Mouse (Mus musculus): Measurements from ENCODE around the gene Cluap1. TPM values are rescaled to one million over a fixed set of nuclear protein-coding genes. Genes with fewer than 3 reads are reported as not detected.
A peak's percentile ranks its signal among the peaks of the same experiment; 100 is the strongest.

Gene Cluap1
- polyA plus RNA-seq, 1 experiment from 2014 or later, result 13.8 TPM

GRCm38 (mm10) chr16:3884201-3885064, 24.2 kb upstream of the Cluap1 start, which contains the start of the genes Zfp597 and Gm20695:
Gene Zfp597 (minus strand): TSS chr16:3884561.
Gene Gm20695 (plus strand): TSS chr16:3884648.
- Histone ChIP-seq H3K9ac (ENCODE audit: low read length) (peak within 1 kb of the TSS; percentile 94), H3K27ac (replicated peaks) (peak within 1 kb of the TSS; percentile 94), H3K4me1 (replicated peaks; ENCODE audit: control insufficient read depth, insufficient read depth) (no peaks in the 10 kb centered on the region), H3K4me2 (replicated peaks; ENCODE audit: low read depth) (peak within 1 kb of the TSS; percentile 85), H3K4me3 (ENCODE audit: low read depth, low read length) (peak within 1 kb of the TSS; percentile 98), H3K36me3 (ENCODE audit: control insufficient read depth, insufficient read depth, low read length) (no peaks in the 10 kb centered on the region), H3K9me3 (ENCODE audit: control insufficient read depth, low read length) (no peaks in the 10 kb centered on the region), H3K27me3 (ENCODE audit: control insufficient read depth, insufficient read depth, low read length) (no peaks in the 10 kb centered on the region)
- WGBS, result under 1% methylated on average over 86 of the region's 88 CpGs
- TF ChIP-seq EP300 (optimal IDR thresholded peaks at IDR 0.05) (peak; percentile 81), CTCF (IDR thresholded peaks at IDR 0.05; ENCODE audit: low read depth) (peak; percentile 61)
- peak; percentile 96 for DNase-seq (ENCODE audit: low spot score)
- peak; percentile 99 for ATAC-seq (ENCODE audit: low FRiP score, low TSS enrichment)

- peak overlapping the region; percentile 98 for H3K4me3 ChIP-seq (ENCODE audit: low read depth, low read length)
- H3K9ac ChIP-seq (ENCODE audit: low read length), result peak overlapping the region; percentile 94
- H3K4me1 ChIP-seq (replicated peaks; ENCODE audit: control insufficient read depth, insufficient read depth), result no peaks in the 10 kb centered on the region
- no peaks in the 10 kb centered on the region for H3K36me3 ChIP-seq (ENCODE audit: control insufficient read depth, insufficient read depth, low read length)
- H3K4me2 ChIP-seq (replicated peaks; ENCODE audit: low read depth), result peak overlapping the region; percentile 85
- no peaks in the 10 kb centered on the region for H3K27me3 ChIP-seq (ENCODE audit: control insufficient read depth, insufficient read depth, low read length)
- peak overlapping the region; percentile 94 for H3K27ac ChIP-seq (replicated peaks)
- TF ChIP-seq CTCF (IDR thresholded peaks at IDR 0.05; ENCODE audit: low read depth) (no peak), EP300 (optimal IDR thresholded peaks at IDR 0.05) (no peak)
- H3K9me3 ChIP-seq (ENCODE audit: control insufficient read depth, low read length), result no peaks in the 10 kb centered on the region
- under 1% methylated on average over 10 of the region's 10 CpGs for WGBS
- ATAC-seq (ENCODE audit: low FRiP score, low TSS enrichment) (no peak), DNase-seq (ENCODE audit: low spot score) (no peak)
These were observed 23.4 kb upstream of the Cluap1 start for GRCm38 (mm10) chr16:3885065-3885670.

- Histone ChIP-seq H3K4me2 (replicated peaks; ENCODE audit: low read depth) (no peak overlapping the region), H3K27me3 (ENCODE audit: control insufficient read depth, insufficient read depth, low read length) (no peaks in the 10 kb centered on the region), H3K36me3 (ENCODE audit: control insufficient read depth, insufficient read depth, low read length) (no peaks in the 10 kb centered on the region; the same call in 1 of the 2 replicates), H3K9me3 (ENCODE audit: control insufficient read depth, low read length) (no peaks in the 10 kb centered on the region), H3K4me1 (replicated peaks; ENCODE audit: control insufficient read depth, insufficient read depth) (no peaks in the 10 kb centered on the region), H3K4me3 (ENCODE audit: low read depth, low read length) (no peak overlapping the region), H3K9ac (ENCODE audit: low read length) (no peak overlapping the region), H3K27ac (replicated peaks) (no peak overlapping the region)
- TF ChIP-seq EP300 (optimal IDR thresholded peaks at IDR 0.05), result no peak
- no peak for TF ChIP-seq CTCF (IDR thresholded peaks at IDR 0.05; ENCODE audit: low read depth)
- 93% methylated on average over 14 of the region's 14 CpGs for WGBS
- DNase-seq (ENCODE audit: low spot score) (no peak), ATAC-seq (ENCODE audit: low FRiP score, low TSS enrichment) (no peak)
These were observed 16.8 kb upstream of the Cluap1 start for GRCm38 (mm10) chr16:3891621-3892295.

- 0 out of 2 replicates have a peak overlapping the region, but pooled peaks have one; percentile 24 for H3K27ac ChIP-seq (replicated peaks)
- no peak overlapping the region for H3K4me2 ChIP-seq (replicated peaks; ENCODE audit: low read depth)
- H3K9me3 ChIP-seq (ENCODE audit: control insufficient read depth, low read length), result no peaks in the 10 kb centered on the region
- no peak for ATAC-seq (ENCODE audit: low FRiP score, low TSS enrichment)
- no peaks in the 10 kb centered on the region for H3K27me3 ChIP-seq (ENCODE audit: control insufficient read depth, insufficient read depth, low read length)
- H3K9ac ChIP-seq (ENCODE audit: low read length), result no peak overlapping the region
- WGBS, result 52% methylated on average over 3 of the region's 3 CpGs
- TF ChIP-seq CTCF (IDR thresholded peaks at IDR 0.05; ENCODE audit: low read depth) (no peak), EP300 (optimal IDR thresholded peaks at IDR 0.05) (no peak)
- peaks cover 4% of the 10 kb centered on the region for H3K36me3 ChIP-seq (ENCODE audit: control insufficient read depth, insufficient read depth, low read length)
- no peak for DNase-seq (ENCODE audit: low spot score)
- H3K4me3 ChIP-seq (ENCODE audit: low read depth, low read length), result no peak overlapping the region
- H3K4me1 ChIP-seq (replicated peaks; ENCODE audit: control insufficient read depth, insufficient read depth), result no peaks in the 10 kb centered on the region
These were observed 14.9 kb upstream of the Cluap1 start for GRCm38 (mm10) chr16:3893739-3894138.

DNA sequence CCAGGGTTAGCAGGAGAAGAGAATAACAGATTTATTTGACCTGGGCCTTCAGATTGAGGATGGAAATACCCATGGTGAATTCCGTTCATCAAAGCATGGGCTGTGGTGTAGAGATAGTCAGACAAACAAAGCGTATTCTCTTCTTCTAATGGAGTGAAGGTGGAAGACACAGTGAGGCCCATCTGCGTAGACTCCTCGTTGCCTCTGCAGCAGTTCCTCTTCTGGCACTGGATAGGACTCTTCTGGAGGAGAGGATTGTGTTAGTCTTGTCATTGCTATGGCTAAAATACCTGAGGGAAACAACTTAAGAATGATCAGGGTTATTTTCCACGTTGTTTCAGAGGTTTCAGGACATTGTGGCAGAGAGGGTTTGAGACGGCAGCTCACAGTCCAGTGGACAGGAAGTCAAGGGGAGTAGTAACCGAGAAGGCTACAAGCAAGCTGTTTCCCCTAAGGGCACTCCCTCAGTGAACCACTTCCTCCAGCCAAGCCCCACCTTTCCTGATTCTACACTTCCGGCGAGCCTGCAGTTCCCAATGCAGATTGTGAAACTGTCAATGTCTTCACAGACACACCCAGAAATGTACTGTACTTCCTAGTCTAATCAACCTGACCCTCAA, 13.3 kb upstream of the Cluap1 start:
- no peak overlapping the region for H3K9ac ChIP-seq (ENCODE audit: low read length)
- peak overlapping the region; percentile 17; the same call in 1 of the 2 replicates for H3K4me2 ChIP-seq (replicated peaks; ENCODE audit: low read depth)
- TF ChIP-seq EP300 (optimal IDR thresholded peaks at IDR 0.05) (no peak), CTCF (IDR thresholded peaks at IDR 0.05; ENCODE audit: low read depth) (no peak)
- WGBS, result 65% methylated on average over 9 of the region's 9 CpGs
- peaks cover 7% of the 10 kb centered on the region for H3K36me3 ChIP-seq (ENCODE audit: control insufficient read depth, insufficient read depth, low read length)
- H3K27me3 ChIP-seq (ENCODE audit: control insufficient read depth, insufficient read depth, low read length), result no peaks in the 10 kb centered on the region
- H3K4me3 ChIP-seq (ENCODE audit: low read depth, low read length), result no peak overlapping the region
- ATAC-seq (ENCODE audit: low FRiP score, low TSS enrichment) (peak; percentile 88), DNase-seq (ENCODE audit: low spot score) (peak; percentile 32)
- peak overlapping the region; percentile 67 for H3K27ac ChIP-seq (replicated peaks)
- no peaks in the 10 kb centered on the region for H3K4me1 ChIP-seq (replicated peaks; ENCODE audit: control insufficient read depth, insufficient read depth)
- no peaks in the 10 kb centered on the region for H3K9me3 ChIP-seq (ENCODE audit: control insufficient read depth, low read length)

All from stomach, postnatal 0 days (tissue).